Mouse (Mus musculus) heart, postnatal 0 days (tissue): ENCODE measurements around the gene Gnb4.

Experiments used
- CTCF ChIP-seq: IDR thresholded peaks from 2 replicates; pipeline ENCODE4 v1.5.1; 2016; ENCODE audit warnings: antibody characterized with exemption, control low read depth, low read depth
- EP300 ChIP-seq: IDR thresholded peaks from 2 replicates; pipeline ENCODE4 v1.6.1; 2016; ENCODE audit warnings: antibody characterized with exemption, low read depth

DNA sequence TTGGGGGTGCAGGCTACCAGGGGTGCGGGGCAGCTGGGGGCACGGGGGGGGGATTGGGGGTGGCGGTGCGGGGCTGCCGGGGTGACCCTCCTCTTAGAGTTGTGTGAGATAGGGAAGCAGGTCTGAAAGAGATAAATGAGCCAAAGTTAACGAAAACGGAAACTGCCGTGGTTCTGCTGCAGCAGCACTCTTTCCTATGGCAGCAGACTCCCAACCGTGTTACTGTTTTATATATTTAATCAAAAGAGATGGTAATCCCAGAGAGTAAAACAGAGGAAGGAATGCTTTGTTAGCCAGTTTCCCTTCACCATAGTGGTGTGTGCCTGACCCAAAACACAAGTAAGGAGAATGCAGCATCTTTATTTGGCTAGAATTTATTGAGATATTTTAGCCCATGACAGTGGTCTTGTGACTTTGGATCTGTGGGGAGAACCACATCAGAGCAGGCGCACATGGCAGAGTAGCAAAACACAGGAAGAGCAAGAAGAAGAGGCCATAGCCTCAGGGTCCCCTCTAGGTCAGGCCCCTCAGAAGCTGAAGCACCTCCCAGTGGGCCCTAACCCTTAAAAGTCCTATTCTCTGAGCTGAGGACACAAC, 40.1 kb upstream of the Gnb4 start:
- TF ChIP-seq EP300 (no peak), CTCF (no peak)
